Mouse (Mus musculus) liver, embryonic 14.5 days (tissue): ENCODE measurements at regions not wholly inside any gene's neighbourhood (a gene's known extent, or its start where the extent isn't known, plus 50 kb on each side); places are given as distances from the start of the nearest gene placed in this dataset.

Experiments used
- ATAC-seq: fragments of 200-750 bp; cut with Nextera tagmentation; 2 replicates; pipeline ENCODE4 v1.8.0; 2017; ENCODE audit warnings: moderate number of reproducible peaks, mild to moderate bottlenecking, moderate library complexity; ENCODE audit not compliant: insufficient read depth
- DNase-seq, 3 experiments: peaks; one replicate each; pipeline ENCODE4 v3.0.0-alpha.2; 2012 to 2013; ENCODE audit warnings: low read depth in 3 of 3, low spot score in 3 of 3
- H3K27ac ChIP-seq: fragments of 300-500 bp; sonication (generic); 2 replicates; pipeline ENCODE4 v1.5.1; 2014; ENCODE audit warnings: moderate library complexity, mild to moderate bottlenecking, control low read depth, inconsistent platforms
- H3K27me3 ChIP-seq: fragments of 300-500 bp; sonication (generic); 2 replicates; pipeline ENCODE4 v1.6.1; 2014; ENCODE audit warnings: mild to moderate bottlenecking, low read length, moderate library complexity; ENCODE audit not compliant: control insufficient read depth, insufficient read depth
- H3K36me3 ChIP-seq: fragments of 300-500 bp; sonication (generic); replicated peaks from 2 replicates; pipeline ENCODE4 v1.6.1; 2014; ENCODE audit warnings: low read depth; ENCODE audit not compliant: control insufficient read depth, insufficient read depth
- H3K4me1 ChIP-seq, 2 experiments: fragments of 200-500 bp in 1 of 2; fragments of 300-500 bp in 1 of 2; sonication (generic) in 1 of 2; replicated peaks; 2 replicates each; pipeline ENCODE4 v1.6.1; 2012 to 2014; ENCODE audit warnings: antibody characterized with exemption in 1 of 2, inconsistent platforms in 1 of 2, low read length in 1 of 2; ENCODE audit not compliant: control insufficient read depth in 2 of 2, insufficient read depth in 2 of 2
- H3K4me2 ChIP-seq: fragments of 300-500 bp; sonication (generic); 2 replicates; pipeline ENCODE4 v1.6.1; 2014; ENCODE audit warnings: low read depth, mild to moderate bottlenecking, control low read depth, moderate library complexity
- H3K4me3 ChIP-seq, 2 experiments: fragments of 200-500 bp in 1 of 2; fragments of 300-500 bp in 1 of 2; sonication (generic) in 1 of 2; 2 replicates each; pipeline ENCODE4 v1.5.1; 2012 to 2014; ENCODE audit warnings: low read depth in 2 of 2, low read length in 2 of 2, mild to moderate bottlenecking in 2 of 2, control low read depth in 1 of 2, inconsistent platforms in 1 of 2, moderate library complexity in 1 of 2; ENCODE audit not compliant: insufficient read depth in 1 of 2
- H3K9ac ChIP-seq: fragments of 300-500 bp; sonication (generic); replicated peaks from 2 replicates; pipeline ENCODE4 v1.6.1; 2014; ENCODE audit warnings: mild to moderate bottlenecking, control low read depth, moderate library complexity
- H3K9me3 ChIP-seq: fragments of 300-500 bp; sonication (generic); 2 replicates; pipeline ENCODE4 v1.6.1; 2016; ENCODE audit warnings: low read length, mixed read lengths; ENCODE audit not compliant: control insufficient read depth
- CTCF ChIP-seq: IDR thresholded peaks from 2 replicates; pipeline ENCODE4 v1.5.1; 2016; ENCODE audit warnings: antibody characterized with exemption, low read depth, control low read depth
- EP300 ChIP-seq: IDR thresholded peaks from 2 replicates; pipeline ENCODE4 v1.6.1; 2016; ENCODE audit warnings: antibody characterized with exemption, low read depth
- WGBS: fragments of 180-500 bp; shearing (Covaris S2); extraction: QIAGEN DNeasy Blood & Tissue Kit; methylation state at CpG from one replicate; pipeline ENCODE4 v1.1.7; 2014; ENCODE audit not compliant: insufficient replicate concordance; 5-methylcytosine and 5-hydroxymethylcytosine counted together

GRCm38 (mm10) chr12:13724511-13724910 lies 427.3 kb downstream of the Fam84a start:
- H3K4me1 ChIP-seq, result peaks cover 0 to 6% of the 10 kb centered on the region in 2 experiments; a peak in 2 of 4 replicates
- H3K27ac ChIP-seq, result no peak overlapping the region
- no peaks in the 10 kb centered on the region for H3K9me3 ChIP-seq
- DNase-seq (peak; percentile 3 to 18 (median 10)), ATAC-seq (peak; percentile 62)
- H3K4me2 ChIP-seq, result no peak overlapping the region
- no peaks in the 10 kb centered on the region for H3K27me3 ChIP-seq
- H3K4me3 ChIP-seq, result no peak overlapping the region
- WGBS, result 42% methylated on average over 2 of the region's 2 CpGs
- no peak overlapping the region for H3K9ac ChIP-seq
- no peak for TF ChIP-seq CTCF
- TF ChIP-seq EP300, result no peak
- no peaks in the 10 kb centered on the region for H3K36me3 ChIP-seq

GRCm38 (mm10) chr12:13709806-13710205 lies 440.9 kb downstream of the Nbas start:
- TF ChIP-seq CTCF (no peak), EP300 (no peak)
- H3K4me3 ChIP-seq, result no peak overlapping the region
- ATAC-seq, result no peak
- H3K36me3 ChIP-seq, result no peaks in the 10 kb centered on the region
- no peak overlapping the region for H3K9ac ChIP-seq
- no peaks in the 10 kb centered on the region for H3K9me3 ChIP-seq
- 65% methylated on average over 3 of the region's 3 CpGs for WGBS
- H3K4me2 ChIP-seq, result no peak overlapping the region
- no peaks in the 10 kb centered on the region for H3K4me1 ChIP-seq
- DNase-seq, result no peak
- H3K27me3 ChIP-seq, result no peaks in the 10 kb centered on the region
- no peak overlapping the region for H3K27ac ChIP-seq

GRCm38 (mm10) chr12:13707747-13708146 lies 438.8 kb downstream of the Nbas start:
- Histone ChIP-seq H3K4me3 (no peak overlapping the region), H3K36me3 (no peaks in the 10 kb centered on the region), H3K27me3 (no peaks in the 10 kb centered on the region), H3K9me3 (no peaks in the 10 kb centered on the region), H3K4me1 (no peaks in the 10 kb centered on the region), H3K4me2 (no peak overlapping the region), H3K27ac (no peak overlapping the region), H3K9ac (no peak overlapping the region)
- TF ChIP-seq CTCF (peak; percentile 30; the same call in 1 of the 2 replicates), EP300 (no peak)
- DNase-seq, result no peak
- ATAC-seq, result no peak
- 59% methylated on average over 5 of the region's 5 CpGs for WGBS

GRCm38 (mm10) chr12:13706510-13706909 lies 437.6 kb downstream of the Nbas start:
- 67% methylated on average over 4 of the region's 4 CpGs for WGBS
- no peak for DNase-seq

GRCm38 (mm10) chr12:13703604-13704003 lies 434.7 kb downstream of the Nbas start:
- H3K27ac ChIP-seq, result no peak overlapping the region
- DNase-seq, result no peak
- H3K4me2 ChIP-seq, result no peak overlapping the region
- H3K4me3 ChIP-seq, result no peak overlapping the region
- ATAC-seq, result no peak
- TF ChIP-seq CTCF (no peak), EP300 (no peak)
- 61% methylated on average over 3 of the region's 3 CpGs for WGBS
- no peaks in the 10 kb centered on the region for H3K36me3 ChIP-seq
- no peak overlapping the region for H3K9ac ChIP-seq
- no peaks in the 10 kb centered on the region for H3K27me3 ChIP-seq
- H3K4me1 ChIP-seq, result no peaks in the 10 kb centered on the region
- no peaks in the 10 kb centered on the region for H3K9me3 ChIP-seq

More at GRCm38 (mm10) chr12:13706510-13706909, 437.6 kb downstream of the Nbas start:
- H3K27me3 ChIP-seq, result no peaks in the 10 kb centered on the region
- no peak overlapping the region for H3K4me2 ChIP-seq
- no peak overlapping the region for H3K9ac ChIP-seq
- no peaks in the 10 kb centered on the region for H3K9me3 ChIP-seq
- no peak for ATAC-seq
- H3K4me1 ChIP-seq, result no peaks in the 10 kb centered on the region
- no peak overlapping the region for H3K4me3 ChIP-seq
- H3K27ac ChIP-seq, result no peak overlapping the region
- TF ChIP-seq CTCF (no peak), EP300 (no peak)
- H3K36me3 ChIP-seq, result no peaks in the 10 kb centered on the region
